Mouse (Mus musculus): Measurements from ENCODE around the gene Rpl36al. TPM values are rescaled to one million over a fixed set of nuclear protein-coding genes. Genes with fewer than 3 reads are reported as not detected.

Rpl36al gene
- total and polyA plus RNA-seq, 2 experiments, result 129 to 466 TPM

DNA sequence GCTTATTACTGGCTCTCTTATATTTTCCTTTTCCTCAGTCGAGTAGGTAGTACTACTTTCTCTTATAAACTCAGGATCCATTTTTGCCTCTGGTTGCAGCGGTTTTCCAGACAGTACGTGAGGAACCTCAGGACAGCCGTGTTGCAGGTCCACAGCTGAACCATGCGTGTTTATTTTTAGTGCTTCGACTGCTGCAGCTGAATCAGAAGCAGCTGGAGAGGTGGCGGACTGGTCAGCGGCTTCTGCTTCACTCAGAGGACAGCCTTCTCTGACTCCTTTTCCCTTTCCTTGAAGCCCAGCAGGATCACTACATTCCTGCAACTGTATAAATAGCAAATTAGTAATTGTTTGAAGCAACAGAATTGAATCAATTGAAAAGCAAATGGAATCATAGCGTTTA is 6.2 kb upstream of the Rpl36al start:
- no peaks in the 10 kb centered on the region; the same call in 1 of the 2 replicates for H3K36me3 ChIP-seq (ENCODE audit: control insufficient read depth, insufficient read depth, low read length)
- H3K27me3 ChIP-seq (ENCODE audit: control insufficient read depth, insufficient read depth, low read length), result no peaks in the 10 kb centered on the region
- 95% methylated on average over 9 of the region's 9 CpGs for WGBS
- H3K9ac ChIP-seq (ENCODE audit: low read depth, low read length), result no peak overlapping the region
- no peak overlapping the region for H3K4me3 ChIP-seq (ENCODE audit: insufficient read depth, low read depth, low read length)
- peaks cover 5% of the 10 kb centered on the region; the same call in 1 of the 2 replicates for H3K79me2 ChIP-seq (ENCODE audit: control insufficient read depth, insufficient read depth, low read length)
- no peak overlapping the region for H3K27ac ChIP-seq (replicated peaks; ENCODE audit: insufficient read depth, low read depth, low read length)
- TF ChIP-seq CTCF (IDR thresholded peaks at IDR 0.05; ENCODE audit: low read depth, low read length) (no peak), POLR2A (IDR thresholded peaks at IDR 0.05; ENCODE audit: extremely low read depth, insufficient read depth, low read length) (no peak)
- DNase-seq (ENCODE audit: extremely low read depth, low read depth, low spot score), result no peak
- H3K4me1 ChIP-seq (ENCODE audit: control insufficient read depth, insufficient read depth, low read length), result peaks cover 14% of the 10 kb centered on the region

DNA sequence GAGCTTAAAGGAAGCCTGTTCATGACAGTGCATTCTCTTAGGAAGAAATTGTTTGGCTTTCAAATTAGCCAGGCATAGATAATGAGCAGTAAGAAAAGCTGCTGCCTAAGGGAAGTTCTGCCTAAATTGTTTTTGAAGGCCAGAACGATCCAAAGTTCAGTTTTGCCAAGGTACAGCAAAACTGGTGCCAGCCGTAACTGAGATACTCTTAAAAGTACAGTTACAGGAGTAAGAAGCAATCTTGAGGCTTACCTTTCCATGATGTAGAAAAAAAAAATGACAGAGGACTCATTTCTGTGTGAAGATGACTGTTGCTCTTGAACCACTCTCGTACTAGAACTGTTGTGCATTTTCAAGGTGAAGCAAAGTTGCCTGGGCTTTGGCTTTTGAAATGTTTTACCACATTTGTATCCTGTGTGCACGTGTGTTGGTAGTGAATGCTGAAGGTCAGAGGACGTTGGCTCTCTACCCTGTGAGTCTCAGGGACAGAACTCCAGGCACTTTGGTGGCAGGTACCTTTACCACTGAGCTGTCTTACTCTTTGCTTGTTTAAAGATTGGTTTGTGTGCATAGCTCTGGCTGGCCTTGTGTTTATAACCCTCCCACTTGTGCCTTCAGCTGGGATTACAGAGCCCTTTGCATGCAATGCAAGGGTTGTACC is 3.1 kb upstream of the Rpl36al start:
- Histone ChIP-seq H3K27ac (replicated peaks; ENCODE audit: insufficient read depth, low read depth, low read length) (peak overlapping the region; percentile 86), H3K79me2 (ENCODE audit: control insufficient read depth, insufficient read depth, low read length) (peaks cover 11% of the 10 kb centered on the region; the same call in 1 of the 2 replicates), H3K4me3 (ENCODE audit: insufficient read depth, low read depth, low read length) (no peak overlapping the region), H3K27me3 (ENCODE audit: control insufficient read depth, insufficient read depth, low read length) (no peaks in the 10 kb centered on the region), H3K4me1 (ENCODE audit: control insufficient read depth, insufficient read depth, low read length) (peaks cover 15% of the 10 kb centered on the region), H3K9ac (ENCODE audit: low read depth, low read length) (no peak overlapping the region; the same call in 1 of the 2 replicates), H3K36me3 (ENCODE audit: control insufficient read depth, insufficient read depth, low read length) (peaks cover 3% of the 10 kb centered on the region; the same call in 1 of the 2 replicates)
- TF ChIP-seq POLR2A (IDR thresholded peaks at IDR 0.05; ENCODE audit: extremely low read depth, insufficient read depth, low read length) (no peak), CTCF (IDR thresholded peaks at IDR 0.05; ENCODE audit: low read depth, low read length) (no peak)
- 9% methylated on average over 5 of the region's 5 CpGs for WGBS
- DNase-seq (ENCODE audit: extremely low read depth, low read depth, low spot score), result peak; percentile 96

DNA sequence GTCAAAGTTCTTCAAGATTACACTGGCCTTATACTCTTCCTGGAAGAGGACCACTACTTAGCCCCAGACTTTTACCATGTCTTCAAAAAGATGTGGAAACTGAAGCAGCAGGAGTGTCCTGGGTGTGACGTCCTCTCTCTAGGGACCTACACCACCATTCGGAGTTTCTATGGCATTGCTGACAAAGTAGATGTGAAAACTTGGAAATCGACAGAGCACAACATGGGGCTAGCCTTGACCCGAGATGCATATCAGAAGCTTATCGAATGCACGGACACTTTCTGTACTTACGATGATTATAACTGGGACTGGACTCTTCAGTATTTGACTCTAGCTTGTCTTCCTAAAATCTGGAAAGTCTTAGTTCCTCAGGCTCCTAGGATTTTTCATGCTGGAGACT is 1.5 kb upstream of the Rpl36al start:
- 20% methylated on average over 7 of the region's 7 CpGs for WGBS
- DNase-seq (ENCODE audit: extremely low read depth, low read depth, low spot score), result peak; percentile 26
- peak overlapping the region; percentile 90 for H3K9ac ChIP-seq (ENCODE audit: low read depth, low read length)
- peaks cover 11% of the 10 kb centered on the region; the same call in 1 of the 2 replicates for H3K79me2 ChIP-seq (ENCODE audit: control insufficient read depth, insufficient read depth, low read length)
- no peak overlapping the region; the same call in 1 of the 2 replicates for H3K27ac ChIP-seq (replicated peaks; ENCODE audit: insufficient read depth, low read depth, low read length)
- H3K36me3 ChIP-seq (ENCODE audit: control insufficient read depth, insufficient read depth, low read length), result peaks cover 3% of the 10 kb centered on the region; the same call in 1 of the 2 replicates
- no peak for TF ChIP-seq POLR2A (IDR thresholded peaks at IDR 0.05; ENCODE audit: extremely low read depth, insufficient read depth, low read length)
- no peak for TF ChIP-seq CTCF (IDR thresholded peaks at IDR 0.05; ENCODE audit: low read depth, low read length)
- no peaks in the 10 kb centered on the region for H3K27me3 ChIP-seq (ENCODE audit: control insufficient read depth, insufficient read depth, low read length)
- H3K4me1 ChIP-seq (ENCODE audit: control insufficient read depth, insufficient read depth, low read length), result peaks cover 15% of the 10 kb centered on the region
- H3K4me3 ChIP-seq (ENCODE audit: insufficient read depth, low read depth, low read length), result peak overlapping the region; percentile 86

DNA sequence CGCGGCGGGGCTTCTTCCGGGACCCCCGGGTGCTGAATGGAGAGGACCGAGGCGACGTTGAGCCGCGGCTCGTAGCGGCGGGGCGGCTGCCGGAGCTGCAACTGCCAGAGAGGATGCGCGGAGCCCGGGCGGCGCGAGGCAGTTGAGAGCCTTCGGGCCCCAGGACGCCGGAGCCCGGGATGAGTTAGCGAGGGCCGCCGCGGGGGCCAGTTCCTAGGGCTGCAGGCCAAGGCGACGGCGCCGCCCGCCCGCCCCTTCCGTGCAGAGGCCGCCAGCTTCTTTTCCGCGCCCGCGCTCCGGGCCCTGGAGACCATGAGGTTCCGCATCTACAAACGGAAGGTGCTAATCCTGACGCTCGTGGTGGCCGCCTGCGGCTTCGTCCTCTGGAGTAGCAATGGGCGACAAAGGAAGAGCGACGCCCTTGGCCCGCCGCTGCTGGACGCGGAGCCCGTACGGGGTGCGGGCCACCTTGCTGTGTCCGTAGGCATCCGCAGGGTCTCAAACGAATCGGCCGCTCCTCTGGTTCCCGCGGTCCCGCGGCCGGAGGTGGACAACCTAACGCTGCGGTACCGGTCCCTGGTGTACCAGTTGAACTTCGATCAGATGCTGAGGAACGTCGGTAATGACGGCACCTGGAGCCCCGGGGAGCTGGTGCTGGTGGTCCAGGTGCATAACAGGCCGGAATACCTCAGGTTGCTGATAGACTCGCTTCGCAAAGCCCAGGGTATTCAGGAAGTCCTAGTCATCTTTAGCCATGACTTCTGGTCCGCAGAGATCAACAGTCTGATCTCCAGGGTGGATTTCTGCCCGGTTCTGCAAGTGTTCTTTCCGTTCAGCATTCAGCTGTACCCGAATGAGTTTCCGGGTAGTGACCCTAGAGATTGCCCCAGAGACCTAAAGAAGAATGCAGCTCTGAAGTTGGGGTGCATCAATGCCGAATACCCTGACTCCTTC is 736 bp upstream of the Rpl36al start:
- WGBS, result under 1% methylated on average over 86 of the region's 86 CpGs
- H3K27ac ChIP-seq (replicated peaks; ENCODE audit: insufficient read depth, low read depth, low read length), result peak overlapping the region; percentile 81
- no peaks in the 10 kb centered on the region for H3K27me3 ChIP-seq (ENCODE audit: control insufficient read depth, insufficient read depth, low read length)
- H3K9ac ChIP-seq (ENCODE audit: low read depth, low read length), result peak overlapping the region; percentile 90
- DNase-seq (ENCODE audit: extremely low read depth, low read depth, low spot score), result peak; percentile 39
- peaks cover 3% of the 10 kb centered on the region; the same call in 1 of the 2 replicates for H3K36me3 ChIP-seq (ENCODE audit: control insufficient read depth, insufficient read depth, low read length)
- TF ChIP-seq CTCF (IDR thresholded peaks at IDR 0.05; ENCODE audit: low read depth, low read length) (no peak), POLR2A (IDR thresholded peaks at IDR 0.05; ENCODE audit: extremely low read depth, insufficient read depth, low read length) (no peak)
- H3K4me1 ChIP-seq (ENCODE audit: control insufficient read depth, insufficient read depth, low read length), result peaks cover 15% of the 10 kb centered on the region
- peaks cover 11% of the 10 kb centered on the region; the same call in 1 of the 2 replicates for H3K79me2 ChIP-seq (ENCODE audit: control insufficient read depth, insufficient read depth, low read length)
- peak overlapping the region; percentile 86 for H3K4me3 ChIP-seq (ENCODE audit: insufficient read depth, low read depth, low read length)

DNA sequence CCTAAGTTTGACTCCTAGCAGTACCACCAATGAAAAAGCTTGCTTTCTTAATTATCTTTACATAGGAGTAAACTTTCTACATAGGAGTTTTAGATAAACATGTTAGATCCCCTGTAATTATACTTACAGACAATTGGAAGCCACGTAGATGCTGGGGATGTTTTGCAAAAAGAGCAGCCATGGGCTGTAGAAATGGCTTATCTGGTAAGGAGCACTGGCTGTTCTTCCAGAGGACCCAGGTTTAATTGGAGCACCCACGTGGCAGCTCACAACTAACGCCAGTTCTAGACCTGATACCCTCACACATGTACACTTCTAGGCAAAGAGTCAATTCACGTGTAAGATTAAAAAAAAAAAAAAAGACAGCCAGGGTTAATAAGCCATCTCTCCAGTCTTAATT is 2.1 kb downstream of the Rpl36al start:
- H3K4me3 ChIP-seq (ENCODE audit: insufficient read depth, low read depth, low read length), result no peak overlapping the region
- no peaks in the 10 kb centered on the region for H3K27me3 ChIP-seq (ENCODE audit: control insufficient read depth, insufficient read depth, low read length)
- peaks cover 3% of the 10 kb centered on the region; the same call in 1 of the 2 replicates for H3K36me3 ChIP-seq (ENCODE audit: control insufficient read depth, insufficient read depth, low read length)
- H3K9ac ChIP-seq (ENCODE audit: low read depth, low read length), result no peak overlapping the region
- H3K27ac ChIP-seq (replicated peaks; ENCODE audit: insufficient read depth, low read depth, low read length), result no peak overlapping the region
- WGBS, result 92% methylated on average over 4 of the region's 4 CpGs
- TF ChIP-seq POLR2A (IDR thresholded peaks at IDR 0.05; ENCODE audit: extremely low read depth, insufficient read depth, low read length), result no peak
- TF ChIP-seq CTCF (IDR thresholded peaks at IDR 0.05; ENCODE audit: low read depth, low read length), result no peak
- H3K4me1 ChIP-seq (ENCODE audit: control insufficient read depth, insufficient read depth, low read length), result peaks cover 7% of the 10 kb centered on the region
- H3K79me2 ChIP-seq (ENCODE audit: control insufficient read depth, insufficient read depth, low read length), result peaks cover 11% of the 10 kb centered on the region; the same call in 1 of the 2 replicates
- DNase-seq (ENCODE audit: extremely low read depth, low read depth, low spot score), result no peak

All from liver, adult 2 months (tissue).